Mouse (Mus musculus): ENCODE measurements around the gene Trcg1. TPM values are rescaled to one million over a fixed set of nuclear protein-coding genes. Genes with fewer than 3 reads are reported as not detected.

The Trcg1 gene
- total RNA-seq, 2 experiments from 2014 or later = not detected

- intact Hi-C loops (cut with DNase I) = no loop called here
- no peak for DNase-seq (ENCODE audit: extremely low spot score in 1 of 2, low spot score in 2 of 2)
These were observed 6.1 kb upstream of the Trcg1 start for GRCm38 (mm10) chr9:57230146-57230783.

- intact Hi-C loops (cut with DNase I) = no loop called here
- DNase-seq (ENCODE audit: extremely low spot score in 1 of 2, low spot score in 2 of 2) = no peak
These were observed 4.7 kb upstream of the Trcg1 start for GRCm38 (mm10) chr9:57231536-57232255.

GRCm38 (mm10) chr9:57232341-57232940, 3.9 kb upstream of the Trcg1 start:
- DNase-seq (ENCODE audit: extremely low spot score in 1 of 2, low spot score in 2 of 2) = no peak
- intact Hi-C loops (cut with DNase I) = no loop called here

- no peak for DNase-seq (ENCODE audit: extremely low spot score in 1 of 2, low spot score in 2 of 2)
- intact Hi-C loops (cut with DNase I) = no loop called here
These were observed 3.2 kb upstream of the Trcg1 start for GRCm38 (mm10) chr9:57233142-57233541.

- intact Hi-C loops (cut with DNase I) = no loop called here
- no peak for DNase-seq (ENCODE audit: extremely low spot score in 1 of 2, low spot score in 2 of 2)
These were observed 2.6 kb upstream of the Trcg1 start for GRCm38 (mm10) chr9:57233767-57234166.

- DNase-seq (ENCODE audit: extremely low spot score in 1 of 2, low spot score in 2 of 2) = no peak
- intact Hi-C loops (cut with DNase I) = no loop called here
These were observed 1.3 kb downstream of the Trcg1 start for GRCm38 (mm10) chr9:57237705-57238104.

- intact Hi-C loops (cut with DNase I) = no loop called here
- no peak for DNase-seq (ENCODE audit: extremely low spot score in 1 of 2, low spot score in 2 of 2)
These were observed 1.9 kb downstream of the Trcg1 start for GRCm38 (mm10) chr9:57238220-57238619.

GRCm38 (mm10) chr9:57241111-57241510, 4.8 kb downstream of the Trcg1 start:
- intact Hi-C loops (cut with DNase I) = no loop called here
- DNase-seq (ENCODE audit: extremely low spot score in 1 of 2, low spot score in 2 of 2) = no peak

GRCm38 (mm10) chr9:57242916-57243315, 6.6 kb downstream of the Trcg1 start:
- no peak for DNase-seq (ENCODE audit: extremely low spot score in 1 of 2, low spot score in 2 of 2)
- intact Hi-C loops (cut with DNase I) = no loop called here

GRCm38 (mm10) chr9:57244106-57244685, 7.8 kb downstream of the Trcg1 start:
- intact Hi-C loops (cut with DNase I) = no loop called here
- no peak for DNase-seq (ENCODE audit: extremely low spot score in 1 of 2, low spot score in 2 of 2)

GRCm38 (mm10) chr9:57246482-57246881, 10.1 kb downstream of the Trcg1 start:
- intact Hi-C loops (cut with DNase I) = no loop called here
- DNase-seq (ENCODE audit: extremely low spot score in 1 of 2, low spot score in 2 of 2) = no peak

- DNase-seq (ENCODE audit: extremely low spot score in 1 of 2, low spot score in 2 of 2) = no peak
- intact Hi-C loops (cut with DNase I) = no loop called here
These were observed 10.9 kb downstream of the Trcg1 start for GRCm38 (mm10) chr9:57247201-57247671.

GRCm38 (mm10) chr9:57248030-57248942, 11.9 kb downstream of the Trcg1 start:
- DNase-seq (ENCODE audit: extremely low spot score in 1 of 2, low spot score in 2 of 2) = no peak
- intact Hi-C loops (cut with DNase I) = no loop called here

GRCm38 (mm10) chr9:57250026-57250425, 13.7 kb downstream of the Trcg1 start:
- DNase-seq (ENCODE audit: extremely low spot score in 1 of 2, low spot score in 2 of 2) = no peak
- intact Hi-C loops (cut with DNase I) = no loop called here

- intact Hi-C loops (cut with DNase I) = no loop called here
These were observed 14.8 kb downstream of the Trcg1 start for GRCm38 (mm10) chr9:57251139-57251538.

GRCm38 (mm10) chr9:57254061-57254460, 17.7 kb downstream of the Trcg1 start:
- no peak for DNase-seq (ENCODE audit: extremely low spot score in 1 of 2, low spot score in 2 of 2)
- intact Hi-C loops (cut with DNase I) = no loop called here

More at GRCm38 (mm10) chr9:57251139-57251538, 14.8 kb downstream of the Trcg1 start:
- DNase-seq (ENCODE audit: extremely low spot score in 1 of 2, low spot score in 2 of 2) = no peak

- intact Hi-C loops (cut with DNase I) = no loop called here
These were observed 18.6 kb downstream of the Trcg1 start for GRCm38 (mm10) chr9:57254823-57255495.

GRCm38 (mm10) chr9:57256309-57256708, 20.0 kb downstream of the Trcg1 start:
- DNase-seq (ENCODE audit: extremely low spot score in 1 of 2, low spot score in 2 of 2) = no peak
- intact Hi-C loops (cut with DNase I) = no loop called here

More at GRCm38 (mm10) chr9:57254823-57255495, 18.6 kb downstream of the Trcg1 start:
- no peak for DNase-seq (ENCODE audit: extremely low spot score in 1 of 2, low spot score in 2 of 2)
